Mouse (Mus musculus): ENCODE results near the gene Ggn. TPM values are rescaled to one million over a fixed set of nuclear protein-coding genes. Genes with fewer than 3 reads are reported as not detected.
A peak's percentile ranks its signal among the peaks of the same experiment; 100 is the strongest.
"Not testable (repeated sequence)": the region's sequence is repeated elsewhere in the genome, so short reads cannot be mapped to it uniquely, and the experiment has no call there.

Gene Ggn
- polyA plus RNA-seq (2015; fragmentation: Nextera tagmentation; extraction: Ambion mirVana), result 0.07 and 0.10 TPM in 2 replicates

- Histone ChIP-seq H3K27ac (no peak within 1 kb of the TSS), H3K27me3 (peaks cover 79% of the 10 kb centered on the region), H3K9ac (peak within 1 kb of the TSS; percentile 54), H3K4me1 (replicated peaks) (peaks cover 37% of the 10 kb centered on the region), H3K9me3 (replicated peaks) (no peaks in the 10 kb centered on the region), H3K36me3 (peaks cover 26% of the 10 kb centered on the region), H3K4me3 (replicated peaks) (peak within 1 kb of the TSS; percentile 56), H3K4me2 (peak within 1 kb of the TSS; percentile 74)
- DNase-seq (peak; percentile 63), ATAC-seq (ENCODE audit: low read depth) (peak; percentile 49)
- under 1% methylated on average over 30 of the region's 30 CpGs for WGBS (ENCODE audit: insufficient replicate concordance)
These were observed at the start of gene Ggn, which contains the start of gene Spred3 for GRCm38 (mm10) chr7:29170066-29170754. Gene Ggn (plus strand): TSS chr7:29170210. Gene Spred3 (minus strand): TSS chr7:29170411.

DNA sequence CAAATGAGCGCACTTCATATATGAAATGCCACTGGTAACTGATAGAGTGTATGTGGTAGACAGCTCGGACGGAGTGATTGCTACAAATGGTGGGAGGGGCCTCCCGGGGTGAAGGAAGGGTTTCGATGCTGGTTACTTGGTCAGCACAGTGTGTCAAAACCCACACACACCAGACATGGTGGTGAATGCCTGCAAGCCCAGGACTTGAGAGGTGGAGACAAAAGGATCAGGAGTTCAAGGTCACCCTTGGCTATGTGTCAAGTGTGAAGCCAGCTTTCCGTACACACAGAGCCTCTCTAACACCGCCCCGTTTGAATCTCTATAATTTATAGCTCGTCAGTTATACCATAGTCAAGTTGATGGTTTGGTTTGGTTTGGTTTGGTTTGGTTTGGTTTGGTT, 47.2 kb upstream of the Ggn start:
- 77% methylated on average over 9 of the region's 9 CpGs for WGBS (ENCODE audit: insufficient replicate concordance)
- ATAC-seq (ENCODE audit: low read depth), result no peak

DNA sequence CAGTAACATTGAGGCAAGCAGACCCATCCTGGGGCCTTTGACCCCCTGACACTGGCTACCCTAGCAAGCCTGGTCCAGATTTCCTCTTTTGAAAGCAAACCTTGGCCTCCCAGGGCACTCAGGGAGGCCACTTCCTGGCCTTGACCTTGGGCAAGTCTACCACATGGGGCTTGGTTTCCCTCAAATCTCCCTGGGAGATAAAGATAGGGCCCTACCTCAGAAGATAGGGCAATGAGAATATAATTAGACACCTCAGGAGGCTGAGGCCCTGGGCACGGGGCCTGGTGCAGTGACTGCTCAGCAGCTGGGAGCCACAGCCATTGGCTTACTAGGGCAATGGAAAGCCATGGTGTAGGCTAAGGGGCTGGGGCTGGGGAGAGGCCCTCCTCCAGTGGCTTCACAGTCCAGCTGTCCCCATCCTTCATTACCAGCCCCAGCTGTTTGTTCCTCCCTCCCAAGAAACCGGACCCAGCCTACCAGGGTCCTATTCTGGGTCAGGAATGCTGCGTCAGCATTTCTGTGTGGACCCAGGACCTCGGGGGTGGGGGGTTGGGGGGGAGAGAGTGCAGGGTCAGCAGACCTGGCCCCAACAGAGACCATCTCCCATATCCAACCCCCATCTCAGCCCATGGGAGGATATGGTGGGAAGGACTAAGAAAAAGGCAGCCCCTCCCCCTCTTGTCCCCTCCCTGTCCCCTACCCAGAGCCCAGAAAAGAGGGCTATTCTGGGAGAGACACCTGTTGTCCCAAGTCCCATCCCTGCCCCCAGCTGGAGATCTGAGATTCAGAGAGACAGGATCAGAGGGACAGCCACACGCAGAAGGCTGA, 46.3 kb upstream of the Ggn start:
- Histone ChIP-seq H3K4me1 (replicated peaks) (peaks cover 32% of the 10 kb centered on the region), H3K4me3 (replicated peaks) (no peak overlapping the region), H3K9ac (no peak overlapping the region), H3K36me3 (no peaks in the 10 kb centered on the region), H3K27me3 (0 out of 2 replicates have a peak, but pooled peaks cover 6% of the 10 kb centered on the region), H3K27ac (no peak overlapping the region), H3K9me3 (replicated peaks) (no peaks in the 10 kb centered on the region), H3K4me2 (no peak overlapping the region)
- no peak for DNase-seq
- 31% methylated on average over 5 of the region's 5 CpGs for WGBS (ENCODE audit: insufficient replicate concordance)
- no peak for ATAC-seq (ENCODE audit: low read depth)

More for the DNA sequence above, 47.2 kb upstream of the Ggn start:
- Histone ChIP-seq H3K9ac (no peak overlapping the region), H3K36me3 (no peaks in the 10 kb centered on the region), H3K4me3 (replicated peaks) (no peak overlapping the region), H3K4me1 (replicated peaks) (peaks cover 32% of the 10 kb centered on the region), H3K27ac (no peak overlapping the region), H3K27me3 (0 out of 2 replicates have a peak, but pooled peaks cover 7% of the 10 kb centered on the region), H3K9me3 (replicated peaks) (no peaks in the 10 kb centered on the region), H3K4me2 (no peak overlapping the region)
- no peak for DNase-seq

- peaks cover 32% of the 10 kb centered on the region for H3K4me1 ChIP-seq (replicated peaks)
- WGBS (ENCODE audit: insufficient replicate concordance), result under 1% methylated on average over 16 of the region's 16 CpGs
- no peaks in the 10 kb centered on the region for H3K36me3 ChIP-seq
- 0 out of 2 replicates have a peak, but pooled peaks cover 6% of the 10 kb centered on the region for H3K27me3 ChIP-seq
- peak; percentile 61 for DNase-seq
- H3K27ac ChIP-seq, result no peak within 1 kb of the TSS
- H3K9ac ChIP-seq, result peak within 1 kb of the TSS; percentile 18; the same call in 1 of the 2 replicates
- H3K4me3 ChIP-seq (replicated peaks), result peak within 1 kb of the TSS; percentile 39
- peak within 1 kb of the TSS; percentile 61 for H3K4me2 ChIP-seq
- peak; percentile 79 for ATAC-seq (ENCODE audit: low read depth)
- H3K9me3 ChIP-seq (replicated peaks), result no peaks in the 10 kb centered on the region
These were observed 45.0 kb upstream of the Ggn start, which contains the start of gene Ryr1 for GRCm38 (mm10) chr7:29124970-29125369. Gene Ryr1 (minus strand): TSS chr7:29125179.

DNA sequence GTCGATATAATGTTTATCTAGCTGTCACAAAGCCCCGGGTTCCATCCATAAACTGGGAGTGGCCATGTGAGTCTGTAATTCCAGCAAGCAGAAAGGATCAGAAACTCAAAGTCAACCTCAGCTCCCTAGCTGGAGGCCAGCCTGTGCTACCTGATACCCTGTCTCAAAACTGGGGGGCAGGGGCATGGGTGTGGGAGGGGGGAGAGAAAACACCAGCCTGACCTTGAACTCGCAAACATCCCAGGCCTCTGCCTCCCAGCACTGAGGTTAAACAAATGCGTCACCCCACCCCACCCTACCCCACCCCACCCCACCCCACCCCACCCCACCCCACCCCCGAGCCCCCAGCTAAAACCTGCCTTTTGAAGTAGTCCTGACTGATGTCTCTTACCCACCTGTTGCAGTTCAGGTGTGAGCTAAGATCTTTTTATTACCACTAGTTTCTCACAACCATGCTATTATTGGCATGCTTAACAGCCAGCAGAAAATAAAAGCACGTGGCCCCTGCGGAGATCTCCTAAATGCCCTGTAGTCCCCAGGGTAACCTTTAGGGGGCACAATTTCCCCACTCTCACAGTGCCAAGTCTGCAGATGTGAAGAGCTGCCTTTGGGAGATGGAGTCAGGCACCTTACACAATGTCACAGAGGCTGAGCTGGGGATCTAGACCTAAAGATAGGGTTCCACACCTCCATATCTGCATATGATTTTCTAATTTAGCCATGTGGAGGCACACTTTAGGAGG, 43.7 kb upstream of the Ggn start:
- ATAC-seq (ENCODE audit: low read depth), result no peak; the same call in 1 of the 2 replicates
- Histone ChIP-seq H3K27me3 (0 out of 2 replicates have a peak, but pooled peaks cover 6% of the 10 kb centered on the region), H3K4me2 (no peak overlapping the region), H3K9me3 (replicated peaks) (no peaks in the 10 kb centered on the region), H3K9ac (no peak overlapping the region), H3K36me3 (no peaks in the 10 kb centered on the region), H3K27ac (no peak overlapping the region), H3K4me3 (replicated peaks) (no peak overlapping the region), H3K4me1 (replicated peaks) (peaks cover 32% of the 10 kb centered on the region)
- 7% methylated on average over 7 of the region's 7 CpGs for WGBS (ENCODE audit: insufficient replicate concordance)
- DNase-seq, result peak; percentile 45

DNA sequence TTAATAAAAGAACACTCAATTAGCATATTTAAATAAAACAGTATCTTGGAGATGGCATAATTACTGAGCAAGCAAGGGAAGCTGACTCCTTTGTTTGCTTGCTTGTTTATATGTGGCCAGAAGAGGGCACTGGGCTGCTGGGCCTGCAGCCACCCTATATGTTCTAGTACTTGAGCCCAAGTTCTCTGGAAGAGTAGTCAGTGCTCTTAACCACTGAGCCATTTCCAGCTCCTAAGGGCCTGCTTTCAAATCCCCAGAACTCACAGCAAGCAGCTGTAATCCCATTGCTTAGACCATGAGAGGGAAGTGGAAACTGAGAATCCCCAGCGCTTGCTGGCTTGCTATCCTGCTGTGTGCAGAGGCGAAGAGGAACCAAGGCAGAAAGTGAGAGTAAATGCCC, 41.3 kb upstream of the Ggn start:
- Histone ChIP-seq H3K27ac (no peak overlapping the region), H3K27me3 (0 out of 2 replicates have a peak, but pooled peaks cover 6% of the 10 kb centered on the region), H3K9ac (no peak overlapping the region), H3K4me1 (replicated peaks) (peaks cover 28% of the 10 kb centered on the region), H3K4me2 (no peak overlapping the region), H3K9me3 (replicated peaks) (no peaks in the 10 kb centered on the region), H3K36me3 (no peaks in the 10 kb centered on the region), H3K4me3 (replicated peaks) (no peak overlapping the region)
- DNase-seq (no peak), ATAC-seq (ENCODE audit: low read depth) (no peak)
- WGBS (ENCODE audit: insufficient replicate concordance), result 64% methylated on average over 2 of the region's 2 CpGs

- Histone ChIP-seq H3K9me3 (replicated peaks) (no peaks in the 10 kb centered on the region), H3K36me3 (no peaks in the 10 kb centered on the region), H3K9ac (no peak overlapping the region), H3K27me3 (peaks cover 17% of the 10 kb centered on the region), H3K4me1 (replicated peaks) (0 out of 2 replicates have a peak, but pooled peaks cover 3% of the 10 kb centered on the region), H3K27ac (no peak overlapping the region), H3K4me3 (replicated peaks) (no peak overlapping the region), H3K4me2 (peak overlapping the region; percentile 28; the same call in 1 of the 2 replicates)
- DNase-seq (no peak), ATAC-seq (ENCODE audit: low read depth) (no peak)
- 3% methylated on average over 4 of the region's 4 CpGs for WGBS (ENCODE audit: insufficient replicate concordance)
These were observed 35.8 kb upstream of the Ggn start for GRCm38 (mm10) chr7:29134230-29134629.

- no peaks in the 10 kb centered on the region for H3K9me3 ChIP-seq (replicated peaks)
- 2% methylated on average over 13 of the region's 20 CpGs for WGBS (ENCODE audit: insufficient replicate concordance)
- peaks cover 17% of the 10 kb centered on the region for H3K27me3 ChIP-seq
- H3K4me3 ChIP-seq (replicated peaks), result peak within 1 kb of the TSS; percentile 14; the same call in 1 of the 2 replicates
- no peak within 1 kb of the TSS for H3K9ac ChIP-seq
- H3K4me1 ChIP-seq (replicated peaks), result 0 out of 2 replicates have a peak, but pooled peaks cover 3% of the 10 kb centered on the region
- H3K4me2 ChIP-seq, result peak within 1 kb of the TSS; percentile 28; the same call in 1 of the 2 replicates
- H3K36me3 ChIP-seq, result no peaks in the 10 kb centered on the region
- peak; percentile 18 for DNase-seq
- H3K27ac ChIP-seq, result no peak within 1 kb of the TSS
- ATAC-seq (ENCODE audit: low read depth), result peak; percentile 31; the same call in 1 of the 2 replicates
These were observed 35.2 kb upstream of the Ggn start, which contains the start of gene Rasgrp4 for GRCm38 (mm10) chr7:29134693-29135386. Gene Rasgrp4 (plus strand): TSS chr7:29134851.

- Histone ChIP-seq H3K9me3 (replicated peaks) (no peaks in the 10 kb centered on the region), H3K4me1 (replicated peaks) (0 out of 2 replicates have a peak, but pooled peaks cover 3% of the 10 kb centered on the region), H3K4me2 (no peak overlapping the region), H3K27me3 (peaks cover 17% of the 10 kb centered on the region), H3K27ac (no peak overlapping the region), H3K36me3 (no peaks in the 10 kb centered on the region), H3K9ac (no peak overlapping the region), H3K4me3 (replicated peaks) (no peak overlapping the region)
- DNase-seq, result no peak
- no peak for ATAC-seq (ENCODE audit: low read depth)
- WGBS (ENCODE audit: insufficient replicate concordance), result 42% methylated on average over 16 of the region's 16 CpGs
These were observed 32.6 kb upstream of the Ggn start for GRCm38 (mm10) chr7:29137429-29137828.

GRCm38 (mm10) chr7:29139237-29139636, 30.8 kb upstream of the Ggn start:
- 75% methylated on average over 3 of the region's 4 CpGs for WGBS (ENCODE audit: insufficient replicate concordance)

More at GRCm38 (mm10) chr7:29139237-29139636, 30.8 kb upstream of the Ggn start:
- H3K4me1 ChIP-seq (replicated peaks); DNase-seq; H3K27ac ChIP-seq; ATAC-seq (ENCODE audit: low read depth); H3K9ac ChIP-seq; H3K36me3 ChIP-seq; H3K9me3 ChIP-seq (replicated peaks); H3K4me3 ChIP-seq (replicated peaks); H3K4me2 ChIP-seq: not testable (repeated sequence)
- H3K27me3 ChIP-seq, result peaks cover 17% of the 10 kb centered on the region
